Mouse (Mus musculus): ENCODE data around the gene Defa22. TPM values are rescaled to one million over a fixed set of nuclear protein-coding genes. Genes with fewer than 3 reads are reported as not detected.

Gene Defa22
- polyA plus RNA-seq (2017; shearing (Covaris generic)), result not detected

GRCm38 (mm10) chr8:21161977-21162376, at the start of gene Defa22:
Gene Defa22 (plus strand): TSS chr8:21162277.

GRCm38 (mm10) chr8:21134342-21134741, 27.7 kb upstream of the Defa22 start, which contains the start of gene Defa30:
Gene Defa30 (plus strand): TSS chr8:21134642.

GRCm38 (mm10) chr8:21191314-21191713, 29.2 kb downstream of the Defa22 start, which contains the start of gene Defa31:
Gene Defa31 (plus strand): TSS chr8:21191614.

GRCm38 (mm10) chr8:21201261-21201660, 39.2 kb downstream of the Defa22 start, which contains the start of gene Gm15293:
Gene Gm15293 (plus strand): TSS chr8:21201561.

Other genes with a start within 250 kb of the Defa22 start
- gene Gm6040, start 240.2 kb upstream of the Defa22 start, polyA plus RNA-seq (2017; shearing (Covaris generic)), result not detected
- gene AY761185, start 217.6 kb upstream of the Defa22 start, polyA plus RNA-seq (2017; shearing (Covaris generic)), result not detected
- gene Defa21, start 136.7 kb upstream of the Defa22 start, polyA plus RNA-seq (2017; shearing (Covaris generic)), result not detected
- not detected for gene Defa23, start 107.2 kb upstream of the Defa22 start, polyA plus RNA-seq (2017; shearing (Covaris generic))
- gene Defa35, start 97.2 kb upstream of the Defa22 start, polyA plus RNA-seq (2017; shearing (Covaris generic)), result not detected
- not detected for gene Defa25, start 77.8 kb upstream of the Defa22 start, polyA plus RNA-seq (2017; shearing (Covaris generic))
- gene Gm14851, start 66.2 kb upstream of the Defa22 start, polyA plus RNA-seq (2017; shearing (Covaris generic)), result not detected
- not detected for gene Defa30, start 27.6 kb upstream of the Defa22 start, polyA plus RNA-seq (2017; shearing (Covaris generic))
- not detected for gene Defa31, start 29.3 kb downstream of the Defa22 start, polyA plus RNA-seq (2017; shearing (Covaris generic))
- gene Gm15293, start 39.3 kb downstream of the Defa22 start, polyA plus RNA-seq (2017; shearing (Covaris generic)), result not detected
- gene Gm15292, start 87.5 kb downstream of the Defa22 start, polyA plus RNA-seq (2017; shearing (Covaris generic)), result not detected
- gene Defa27, start 153.3 kb downstream of the Defa22 start, polyA plus RNA-seq (2017; shearing (Covaris generic)), result not detected
- gene Defa29, start 164.7 kb downstream of the Defa22 start, polyA plus RNA-seq (2017; shearing (Covaris generic)), result not detected
- not detected for gene Defa2, start 216.2 kb downstream of the Defa22 start, polyA plus RNA-seq (2017; shearing (Covaris generic))
- gene Defa33, start 229.5 kb downstream of the Defa22 start, polyA plus RNA-seq (2017; shearing (Covaris generic)), result not detected

Measured in naive thymus-derived CD4-positive, alpha-beta T cell, adult 5 months (primary cell).